9 mouse cellular contexts compared by ENCODE assay signal in the genomic region with DNA sequence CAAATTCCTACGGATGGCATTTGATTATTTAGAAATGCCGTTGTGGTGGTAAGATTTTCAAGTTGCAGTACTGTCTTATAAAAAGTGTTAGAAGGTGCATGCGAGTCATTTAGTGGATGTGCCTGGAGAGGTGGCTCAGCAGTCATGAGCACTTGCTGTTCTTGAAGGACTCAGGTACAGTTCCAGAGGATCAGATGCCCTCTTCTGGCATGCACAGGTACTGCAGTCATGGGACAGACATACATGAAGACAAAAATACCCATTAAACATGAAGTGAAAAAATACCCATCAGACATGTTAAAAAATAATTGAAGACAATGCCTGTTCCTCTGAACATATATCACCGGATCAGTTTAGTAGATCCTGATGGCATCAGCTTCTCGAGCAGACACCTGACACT. TPM values are rescaled to one million over a fixed set of nuclear protein-coding genes. Genes with fewer than 3 reads are reported as not detected.
DNase-seq lines count a peak whose midpoint lies in the region; ATAC-seq lines count a peak whose summit lies in the region.
"Had no signal": no experiment of that assay in that cellular context is flagged by ENCODE, and none has a peak within 500 bp of the region (broad histone marks: within the 10 kb centered on the region; RNA-seq: fewer than 3 reads in every experiment).

No protein-coding gene starts in this region.

- DNase-seq in hindbrain, embryonic 10.5 days (ENCODE audit: low spot score) = peak; percentile 42
- peak; percentile 48 for DNase-seq in CD4-positive helper T cell, adult 2 months (ENCODE audit: low read depth, low spot score)
- DNase-seq in adrenal gland, adult 18-20 months (ENCODE audit: low spot score in 2 of 2) = peak; percentile 7 to 30
- peak; percentile 19 for DNase-seq in embryo, embryonic 9.5 days (ENCODE audit: extremely low spot score)
- DNase-seq in layer of hippocampus, postnatal 14 days (ENCODE audit: low spot score in 2 of 2) = peak; percentile 20 to 29
- DNase-seq in retina, postnatal 1 day = peak; percentile 47

- no peaks in the 10 kb centered on the region for H3K4me1 ChIP-seq in hindbrain, embryonic 10.5 days (replicated peaks)
- H3K4me1 ChIP-seq in hindbrain, embryonic 12.5 days = no peaks in the 10 kb centered on the region

- no peak overlapping the region for H3K4me2 ChIP-seq in hindbrain, embryonic 12.5 days (replicated peaks)

- WGBS in hindbrain, embryonic 10.5 days = 76% methylated on average over 5 of the region's 5 CpGs
- WGBS in hindbrain, embryonic 12.5 days = 74% methylated on average over 5 of the region's 5 CpGs

- H3K9ac ChIP-seq in hindbrain, embryonic 12.5 days = no peak overlapping the region

- no peak overlapping the region for H3K27ac ChIP-seq in hindbrain, embryonic 10.5 days
- no peak overlapping the region for H3K27ac ChIP-seq in hindbrain, embryonic 12.5 days

- no peaks in the 10 kb centered on the region for H3K36me3 ChIP-seq in hindbrain, embryonic 10.5 days
- H3K36me3 ChIP-seq in hindbrain, embryonic 12.5 days = no peaks in the 10 kb centered on the region

- ATAC-seq in hindbrain, embryonic 12.5 days (ENCODE audit: low FRiP score) = no peak
- no peak for ATAC-seq in activated CD4-positive, CD25-positive, alpha-beta regulatory T cell, adult 4 months

- H3K9me3 ChIP-seq in hindbrain, embryonic 10.5 days = no peaks in the 10 kb centered on the region
- no peaks in the 10 kb centered on the region for H3K9me3 ChIP-seq in hindbrain, embryonic 12.5 days (replicated peaks)

- no peaks in the 10 kb centered on the region for H3K27me3 ChIP-seq in hindbrain, embryonic 10.5 days (ENCODE audit: insufficient read depth, poor library complexity, severe bottlenecking)
- no peaks in the 10 kb centered on the region for H3K27me3 ChIP-seq in hindbrain, embryonic 12.5 days

- no peak overlapping the region for H3K4me3 ChIP-seq in hindbrain, embryonic 10.5 days
- H3K4me3 ChIP-seq in hindbrain, embryonic 12.5 days = no peak overlapping the region
- H3K4me3 ChIP-seq: erythroblast, embryonic 14.5 days had no signal

RNA-seq across cellular contexts. Expression of gene Tmx4, which starts 29.7 kb away (rescaled TPM):
- 22.5 and 31.5 TPM in 2 replicates for polyA plus RNA-seq in hindbrain, embryonic 10.5 days (2016; fragmentation: Nextera tagmentation; extraction: Ambion mirVana)
- 74.0 and 80.3 TPM in 2 replicates for polyA plus RNA-seq in hindbrain, embryonic 12.5 days (2016; fragmentation: Nextera tagmentation; extraction: Ambion mirVana)
- 10 to 100 TPM; 40.4 to 44.3 TPM for total RNA-seq in adrenal gland, adult 18-20 months (2021)
- total RNA-seq in layer of hippocampus, postnatal 14 days (2021) = 100 to 1,000 TPM; 121 to 133 TPM
- polyA plus RNA-seq in activated CD4-positive, CD25-positive, alpha-beta regulatory T cell, adult 4 months (2017; shearing (Covaris generic)) = 10 to 100 TPM; 12.4 to 15.6 TPM
